9 mouse cellular contexts compared by ENCODE assay signal in the genomic region with DNA sequence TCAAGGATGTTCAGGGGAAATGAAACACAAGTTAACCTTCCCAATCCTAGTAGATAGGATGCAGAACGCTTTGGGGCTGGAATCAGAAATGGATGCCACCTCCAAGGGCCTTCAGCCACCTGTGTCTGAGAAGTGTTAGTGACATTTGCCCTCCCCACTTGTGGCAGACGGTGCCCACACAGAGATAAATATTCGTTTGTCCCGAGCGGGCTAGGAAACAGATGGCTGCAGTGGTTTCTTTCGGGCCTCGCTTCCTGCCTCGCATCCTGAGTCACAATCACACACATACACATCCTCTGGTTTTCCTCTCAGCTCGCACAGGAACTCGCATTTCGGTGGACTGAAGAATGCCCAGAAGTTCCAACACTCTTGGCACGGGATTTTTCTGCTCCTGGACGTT. TPM values are rescaled to one million over a fixed set of nuclear protein-coding genes. Genes with fewer than 3 reads are reported as not detected.
A peak's percentile ranks its signal among the peaks of the same experiment; 100 is the strongest.
DNase-seq lines count a peak whose midpoint lies in the region; ATAC-seq lines count a peak whose summit lies in the region.
"Had no signal": no experiment of that assay in that cellular context is flagged by ENCODE, and none has a peak within 500 bp of the region (broad histone marks: within the 10 kb centered on the region; RNA-seq: fewer than 3 reads in every experiment).

No protein-coding gene starts in this region.

- ATAC-seq in intestine, embryonic 14.5 days (replicated peaks; ENCODE audit: low FRiP score, low TSS enrichment, low read depth): no peak
- ATAC-seq in intestine, embryonic 15.5 days: no peak
- no peak for ATAC-seq in heart, embryonic 11.5 days (replicated peaks; ENCODE audit: insufficient number of reproducible peaks, low FRiP score, low TSS enrichment)
- no peak for ATAC-seq in liver, embryonic 13.5 days (ENCODE audit: low read depth)

- H3K4me2 ChIP-seq in intestine, embryonic 14.5 days (ENCODE audit: low read length): no peak overlapping the region
- no peak overlapping the region for H3K4me2 ChIP-seq in intestine, embryonic 15.5 days (replicated peaks)
- no peak overlapping the region for H3K4me2 ChIP-seq in heart, embryonic 11.5 days
- peak overlapping the region; percentile 51 for H3K4me2 ChIP-seq in liver, embryonic 13.5 days

- no peaks in the 10 kb centered on the region for H3K9me3 ChIP-seq in intestine, embryonic 14.5 days (ENCODE audit: control insufficient read depth, low read length)
- H3K9me3 ChIP-seq in intestine, embryonic 15.5 days: no peaks in the 10 kb centered on the region
- H3K9me3 ChIP-seq in heart, embryonic 11.5 days (replicated peaks; ENCODE audit: control insufficient read depth, low read length): no peaks in the 10 kb centered on the region
- no peaks in the 10 kb centered on the region for H3K9me3 ChIP-seq in liver, embryonic 13.5 days (replicated peaks)

- H3K27me3 ChIP-seq in intestine, embryonic 14.5 days (replicated peaks; ENCODE audit: control insufficient read depth, insufficient read depth, low read length): no peaks in the 10 kb centered on the region
- no peaks in the 10 kb centered on the region for H3K27me3 ChIP-seq in intestine, embryonic 15.5 days (replicated peaks)
- no peaks in the 10 kb centered on the region for H3K27me3 ChIP-seq in heart, embryonic 11.5 days (ENCODE audit: control insufficient read depth, insufficient read depth, low read length)
- no peaks in the 10 kb centered on the region for H3K27me3 ChIP-seq in liver, embryonic 13.5 days

- WGBS in intestine, embryonic 14.5 days: 80% methylated on average over 13 of the region's 13 CpGs
- WGBS in intestine, embryonic 15.5 days: 75% methylated on average over 13 of the region's 13 CpGs
- 67% methylated on average over 13 of the region's 13 CpGs for WGBS in heart, embryonic 11.5 days (ENCODE audit: insufficient replicate concordance)
- 16% methylated on average over 13 of the region's 13 CpGs for WGBS in liver, embryonic 13.5 days (ENCODE audit: insufficient replicate concordance)

- H3K36me3 ChIP-seq in intestine, embryonic 14.5 days (ENCODE audit: control insufficient read depth, insufficient read depth, low read length): no peaks in the 10 kb centered on the region
- no peaks in the 10 kb centered on the region for H3K36me3 ChIP-seq in intestine, embryonic 15.5 days
- H3K36me3 ChIP-seq in heart, embryonic 11.5 days (ENCODE audit: control insufficient read depth, insufficient read depth, low read length): no peaks in the 10 kb centered on the region
- no peaks in the 10 kb centered on the region for H3K36me3 ChIP-seq in liver, embryonic 13.5 days

- H3K4me1 ChIP-seq in intestine, embryonic 14.5 days (replicated peaks; ENCODE audit: control insufficient read depth, insufficient read depth, low read length): peaks cover 13% of the 10 kb centered on the region
- no peaks in the 10 kb centered on the region for H3K4me1 ChIP-seq in intestine, embryonic 15.5 days (replicated peaks)
- H3K4me1 ChIP-seq in heart, embryonic 11.5 days (ENCODE audit: control insufficient read depth, insufficient read depth, low read length): peaks cover 26% of the 10 kb centered on the region
- peaks cover 43% of the 10 kb centered on the region for H3K4me1 ChIP-seq in liver, embryonic 13.5 days (replicated peaks)

- DNase-seq in intestine, embryonic 14.5 days (ENCODE audit: low spot score): no peak
- DNase-seq in liver, embryonic 13.5 days: no peak
- peak; percentile 58 for DNase-seq in thymus, postnatal 0 days (ENCODE audit: low spot score)
- DNase-seq in adrenal gland, postnatal 4 days (ENCODE audit: low spot score in 2 of 2): no peak
- DNase-seq in gastrocnemius, postnatal 25 days: no peak
- no peak for DNase-seq in layer of hippocampus, adult 8-10 months (ENCODE audit: low spot score in 2 of 2)

- no peak overlapping the region for H3K9ac ChIP-seq in intestine, embryonic 14.5 days (ENCODE audit: low read length)
- no peak overlapping the region for H3K9ac ChIP-seq in intestine, embryonic 15.5 days
- H3K9ac ChIP-seq in heart, embryonic 11.5 days (ENCODE audit: low read depth, low read length): no peak overlapping the region
- H3K9ac ChIP-seq in liver, embryonic 13.5 days: no peak overlapping the region

- H3K4me3 ChIP-seq in intestine, embryonic 14.5 days (ENCODE audit: low read depth, low read length): no peak overlapping the region
- H3K4me3 ChIP-seq in intestine, embryonic 15.5 days (replicated peaks): no peak overlapping the region
- H3K4me3 ChIP-seq in heart, embryonic 11.5 days (ENCODE audit: low read depth, low read length): no peak overlapping the region
- H3K4me3 ChIP-seq in liver, embryonic 13.5 days (replicated peaks): peak overlapping the region; percentile 11; the same call in 1 of the 2 replicates
- H3K4me3 ChIP-seq: erythroblast, embryonic 14.5 days had no signal

- H3K27ac ChIP-seq in intestine, embryonic 14.5 days (ENCODE audit: low read depth): 0 out of 2 replicates have a peak overlapping the region, but pooled peaks have one; percentile 40
- H3K27ac ChIP-seq in intestine, embryonic 15.5 days: no peak overlapping the region
- peak overlapping the region; percentile 75 for H3K27ac ChIP-seq in heart, embryonic 11.5 days (ENCODE audit: low read depth, low read length)
- peak overlapping the region; percentile 83; the same call in 1 of the 2 replicates for H3K27ac ChIP-seq in liver, embryonic 13.5 days

RNA-seq across cellular contexts. Expression of gene Rfx8, which starts 13.5 kb away (rescaled TPM):
- 0.26 TPM in 1 of 2 replicates, not detected in the other for polyA plus RNA-seq in intestine, embryonic 14.5 days (2014; fragmentation: Nextera tagmentation; extraction: Ambion mirVana)
- polyA plus RNA-seq in intestine, embryonic 15.5 days (2015; fragmentation: Nextera tagmentation; extraction: Ambion mirVana): 0.13 and 0.20 TPM in 2 replicates
- 0.74 and 1.5 TPM in 2 replicates for polyA plus RNA-seq in heart, embryonic 11.5 days (2014; fragmentation: Nextera tagmentation; extraction: Ambion mirVana)
- 0.06 and 0.08 TPM in 2 replicates for polyA plus RNA-seq in liver, embryonic 13.5 days (2015; fragmentation: Nextera tagmentation; extraction: Ambion mirVana)
- 0.12 and 0.31 TPM in 2 replicates for polyA plus RNA-seq in thymus, postnatal 0 days (2015; fragmentation: Nextera tagmentation; extraction: Ambion mirVana)
- under 1 TPM; 0.39 to 0.93 TPM for total RNA-seq in adrenal gland, postnatal 4 days (2021)
- total RNA-seq in gastrocnemius, postnatal 25 days (2021): under 1 TPM in 1 of 2 experiments, not detected in 1; 0.18 TPM
- 1 to 10 TPM in 1 of 4 experiments, under 1 TPM in 2, not detected in 1; 0.18 to 1.2 (median 0.45) TPM for total RNA-seq in layer of hippocampus, adult 8-10 months (2022)
